Comparison of ENCODE assay signal across 9 mouse cellular contexts in genomic region chr9:69623312-69623711, GRCm38 (mm10).
A peak's percentile ranks its signal among the peaks of the same experiment; 100 is the strongest.
DNase-seq lines count a peak whose midpoint lies in the region; ATAC-seq and TF ChIP-seq lines count a peak whose summit lies in the region.
"Had no signal": no experiment of that assay in that cellular context is flagged by ENCODE, and none has a peak within 500 bp of the region (broad histone marks: within the 10 kb centered on the region; RNA-seq: fewer than 3 reads in every experiment).

No protein-coding gene starts in this region.

- H3K9me3 ChIP-seq in embryonic facial prominence, embryonic 11.5 days (replicated peaks; ENCODE audit: control insufficient read depth, low read length) = no peaks in the 10 kb centered on the region
- no peaks in the 10 kb centered on the region for H3K9me3 ChIP-seq in lung, postnatal 0 days (ENCODE audit: low read length)
- H3K9me3 ChIP-seq: limb, embryonic 13.5 days had no signal

- no peak overlapping the region for H3K9ac ChIP-seq in embryonic facial prominence, embryonic 11.5 days (replicated peaks; ENCODE audit: low read length)
- no peak overlapping the region for H3K9ac ChIP-seq in lung, postnatal 0 days (replicated peaks; ENCODE audit: low read depth)
- H3K9ac ChIP-seq: limb, embryonic 13.5 days had no signal

- no peak for TF ChIP-seq EP300 in lung, postnatal 0 days (IDR thresholded peaks at IDR 0.05)

- no peak overlapping the region for H3K4me3 ChIP-seq in embryonic facial prominence, embryonic 11.5 days (ENCODE audit: low read depth, low read length)
- H3K4me3 ChIP-seq in lung, postnatal 0 days (ENCODE audit: low read depth, low read length) = no peak overlapping the region
- H3K4me3 ChIP-seq: limb, embryonic 13.5 days had no signal

- no peak overlapping the region for H3K4me2 ChIP-seq in embryonic facial prominence, embryonic 11.5 days (ENCODE audit: low read depth, low read length)
- H3K4me2 ChIP-seq in lung, postnatal 0 days (replicated peaks; ENCODE audit: low read depth, low read length) = no peak overlapping the region
- H3K4me2 ChIP-seq: limb, embryonic 13.5 days had no signal

- no peaks in the 10 kb centered on the region for H3K36me3 ChIP-seq in embryonic facial prominence, embryonic 11.5 days (replicated peaks; ENCODE audit: control insufficient read depth, insufficient read depth, low read depth, low read length)
- no peaks in the 10 kb centered on the region for H3K36me3 ChIP-seq in lung, postnatal 0 days (ENCODE audit: insufficient read depth, low read length)
- H3K36me3 ChIP-seq: limb, embryonic 13.5 days had no signal

- WGBS in embryonic facial prominence, embryonic 11.5 days = 22% methylated on average over 7 of the region's 7 CpGs
- WGBS in lung, postnatal 0 days = 13% methylated on average over 7 of the region's 7 CpGs

- no peak overlapping the region for H3K27ac ChIP-seq in embryonic facial prominence, embryonic 11.5 days (replicated peaks; ENCODE audit: low read depth, low read length)
- H3K27ac ChIP-seq in lung, postnatal 0 days (ENCODE audit: low read length) = no peak overlapping the region
- H3K27ac ChIP-seq: limb, embryonic 13.5 days had no signal

- peak; percentile 86 for TF ChIP-seq CTCF in lung, postnatal 0 days (IDR thresholded peaks at IDR 0.05)

- no peak for ATAC-seq in embryonic facial prominence, embryonic 11.5 days (replicated peaks; ENCODE audit: insufficient number of reproducible peaks, low FRiP score, low TSS enrichment, low read depth)
- no peak for ATAC-seq in lung, postnatal 0 days
- no peak for ATAC-seq in monocyte, adult 5-6 weeks (replicated peaks; ENCODE audit: insufficient number of reproducible peaks, low FRiP score, low TSS enrichment, poor library complexity, severe bottlenecking)

- DNase-seq in ovary, postnatal 10 days (ENCODE audit: low spot score) = peak; percentile 35
- no peak for DNase-seq in ovary, adult 18-20 months (ENCODE audit: low spot score)
- DNase-seq in adrenal gland, postnatal 36 days = peak; percentile 84 to 89
- DNase-seq in embryonic facial prominence, embryonic 11.5 days (ENCODE audit: low spot score) = peak; percentile 89
- DNase-seq in kidney, postnatal 36 days = peak; percentile 63 to 91
- DNase-seq in lung, postnatal 0 days (ENCODE audit: low spot score) = peak; percentile 70
- DNase-seq in spleen, postnatal 36 days (ENCODE audit: low spot score in 2 of 2) = peak; percentile 8 to 22

- no peaks in the 10 kb centered on the region for H3K4me1 ChIP-seq in embryonic facial prominence, embryonic 11.5 days (ENCODE audit: control insufficient read depth, insufficient read depth, low read length)
- no peaks in the 10 kb centered on the region for H3K4me1 ChIP-seq in lung, postnatal 0 days (ENCODE audit: insufficient read depth, low read depth, low read length)

- no peaks in the 10 kb centered on the region for H3K27me3 ChIP-seq in embryonic facial prominence, embryonic 11.5 days (ENCODE audit: control insufficient read depth, insufficient read depth, low read length)
- no peaks in the 10 kb centered on the region for H3K27me3 ChIP-seq in lung, postnatal 0 days (replicated peaks; ENCODE audit: insufficient read depth, low read length)
